Mouse (Mus musculus) limb, embryonic 12.5 days (tissue): Measurements from ENCODE around the gene Gm10570. TPM values are rescaled to one million over a fixed set of nuclear protein-coding genes. Genes with fewer than 3 reads are reported as not detected.

Source experiments
- ATAC-seq: fragments of 200-750 bp; cut with Nextera tagmentation; 2 replicates; pipeline ENCODE4 v1.8.0; 2017; ENCODE audit warnings: low read depth, moderate TSS enrichment; ENCODE audit not compliant: insufficient number of reproducible peaks, insufficient read depth, low FRiP score, low TSS enrichment
- H3K27ac ChIP-seq: fragments of 300-500 bp; sonication (generic); 2 replicates; pipeline ENCODE4 v1.5.1; 2016; ENCODE audit warnings: mild to moderate bottlenecking, moderate library complexity
- H3K27me3 ChIP-seq: fragments of 300-500 bp; sonication (generic); 2 replicates; pipeline ENCODE4 v1.6.1; 2016; ENCODE audit warnings: mild to moderate bottlenecking, moderate library complexity
- H3K36me3 ChIP-seq: fragments of 300-500 bp; sonication (generic); 2 replicates; pipeline ENCODE4 v1.6.1; 2016; ENCODE audit warnings: mild to moderate bottlenecking, moderate library complexity
- H3K4me1 ChIP-seq: fragments of 300-500 bp; sonication (generic); replicated peaks from 2 replicates; pipeline ENCODE4 v1.6.1; 2016
- H3K4me2 ChIP-seq: fragments of 300-500 bp; sonication (generic); 2 replicates; pipeline ENCODE4 v1.6.1; 2016; ENCODE audit warnings: mild to moderate bottlenecking, moderate library complexity
- H3K4me3 ChIP-seq: fragments of 300-500 bp; sonication (generic); replicated peaks from 2 replicates; pipeline ENCODE4 v1.5.1; 2016; ENCODE audit warnings: mild to moderate bottlenecking
- H3K9ac ChIP-seq: fragments of 300-500 bp; sonication (generic); replicated peaks from 2 replicates; pipeline ENCODE4 v1.6.1; 2016; ENCODE audit warnings: mild to moderate bottlenecking, moderate library complexity
- H3K9me3 ChIP-seq: fragments of 300-500 bp; sonication (generic); 2 replicates; pipeline ENCODE4 v1.6.1; 2016; ENCODE audit warnings: mild to moderate bottlenecking, moderate library complexity
- WGBS: fragments of 180-500 bp; shearing (Covaris S2); methylation state at CpG from one replicate; pipeline ENCODE4 v1.1.7; 2016; 5-methylcytosine and 5-hydroxymethylcytosine counted together
- polyA plus RNA-seq: library from polyadenylated mRNA; unstranded; fragments of >200 nt; fragmentation: Nextera tagmentation; extraction: Ambion mirVana; gene quantifications from 2 replicates; pipeline ENCODE4 v1.2.1, GENCODE M21; 2016

Gene Gm10570
- polyA plus RNA-seq, 1 experiment from 2014 or later = not detected

DNA sequence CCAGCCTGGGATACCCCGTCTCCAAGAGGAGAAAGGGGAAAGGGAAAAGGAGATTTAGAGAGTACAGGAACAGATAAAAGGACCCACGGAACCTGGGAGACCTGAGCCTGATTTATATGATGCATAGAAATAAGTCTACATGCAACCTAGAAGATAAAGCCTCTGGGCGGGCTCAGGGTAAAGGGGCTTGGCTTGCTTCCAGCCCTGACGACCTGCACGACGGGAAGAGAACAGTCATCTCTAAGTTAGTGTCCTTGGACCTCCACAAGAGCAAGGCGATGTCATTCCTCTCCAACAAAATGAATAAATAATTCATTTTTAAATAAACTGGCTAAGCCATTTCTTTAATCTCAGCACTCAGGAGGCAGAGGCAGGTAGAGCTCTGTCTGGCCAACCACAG lies 14.1 kb upstream of the Gm10570 start:
- WGBS = 91% methylated on average over 7 of the region's 7 CpGs
- Histone ChIP-seq H3K36me3 (peaks cover 94% of the 10 kb centered on the region), H3K27ac (no peak overlapping the region), H3K4me3 (no peak overlapping the region), H3K27me3 (no peaks in the 10 kb centered on the region), H3K4me2 (no peak overlapping the region), H3K9ac (no peak overlapping the region), H3K4me1 (no peaks in the 10 kb centered on the region), H3K9me3 (no peaks in the 10 kb centered on the region)
- ATAC-seq = no peak

GRCm38 (mm10) chr4:130321640-130322039 lies 13.2 kb upstream of the Gm10570 start:
- no peak for ATAC-seq
- Histone ChIP-seq H3K36me3 (peaks cover 91% of the 10 kb centered on the region), H3K4me1 (no peaks in the 10 kb centered on the region), H3K27ac (no peak overlapping the region), H3K4me3 (no peak overlapping the region), H3K4me2 (no peak overlapping the region), H3K9me3 (no peaks in the 10 kb centered on the region), H3K27me3 (no peaks in the 10 kb centered on the region), H3K9ac (no peak overlapping the region)
- 93% methylated on average over 7 of the region's 7 CpGs for WGBS

DNA sequence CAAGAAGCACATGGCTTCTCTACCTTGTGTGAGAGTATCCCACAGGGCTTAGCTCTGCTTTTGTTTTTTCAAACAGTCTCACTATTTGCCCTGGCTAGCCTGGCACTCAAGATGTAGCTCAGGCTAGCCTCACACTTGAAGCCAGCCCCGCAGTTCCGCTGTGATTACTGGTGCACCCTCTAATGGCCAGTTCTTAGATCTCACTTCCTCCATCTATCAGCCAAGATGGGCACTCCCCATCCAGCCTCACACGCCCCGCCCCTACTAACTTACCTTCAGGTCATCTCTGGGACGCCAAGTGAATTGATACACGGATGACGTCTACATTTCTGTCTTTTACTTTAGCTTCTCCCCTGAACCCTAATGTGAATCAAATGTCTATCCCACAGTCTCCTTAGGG lies 11.1 kb upstream of the Gm10570 start:
- Histone ChIP-seq H3K9ac (no peak overlapping the region), H3K36me3 (peaks cover 89% of the 10 kb centered on the region), H3K27me3 (no peaks in the 10 kb centered on the region), H3K4me3 (no peak overlapping the region), H3K27ac (no peak overlapping the region), H3K4me1 (no peaks in the 10 kb centered on the region), H3K9me3 (no peaks in the 10 kb centered on the region), H3K4me2 (no peak overlapping the region)
- no peak for ATAC-seq
- 84% methylated on average over 7 of the region's 7 CpGs for WGBS

- Histone ChIP-seq H3K9me3 (no peaks in the 10 kb centered on the region), H3K36me3 (peaks cover 87% of the 10 kb centered on the region), H3K27me3 (no peaks in the 10 kb centered on the region), H3K9ac (no peak overlapping the region), H3K4me2 (no peak overlapping the region), H3K27ac (no peak overlapping the region), H3K4me1 (no peaks in the 10 kb centered on the region), H3K4me3 (no peak overlapping the region)
- no peak for ATAC-seq
- WGBS = 68% methylated on average over 3 of the region's 3 CpGs
Observed at GRCm38 (mm10) chr4:130318122-130318521, 9.6 kb upstream of the Gm10570 start.

- H3K4me1 ChIP-seq = no peaks in the 10 kb centered on the region
- no peak overlapping the region for H3K9ac ChIP-seq
- no peak overlapping the region for H3K27ac ChIP-seq
- no peak overlapping the region for H3K4me2 ChIP-seq
- no peak overlapping the region for H3K4me3 ChIP-seq
- 87% methylated on average over 10 of the region's 10 CpGs for WGBS
- no peaks in the 10 kb centered on the region for H3K9me3 ChIP-seq
- peaks cover under 1% of the 10 kb centered on the region; the same call in 1 of the 2 replicates for H3K27me3 ChIP-seq
- no peak for ATAC-seq
- peaks cover 77% of the 10 kb centered on the region for H3K36me3 ChIP-seq
Observed at GRCm38 (mm10) chr4:130316691-130317090, 8.2 kb upstream of the Gm10570 start.

DNA sequence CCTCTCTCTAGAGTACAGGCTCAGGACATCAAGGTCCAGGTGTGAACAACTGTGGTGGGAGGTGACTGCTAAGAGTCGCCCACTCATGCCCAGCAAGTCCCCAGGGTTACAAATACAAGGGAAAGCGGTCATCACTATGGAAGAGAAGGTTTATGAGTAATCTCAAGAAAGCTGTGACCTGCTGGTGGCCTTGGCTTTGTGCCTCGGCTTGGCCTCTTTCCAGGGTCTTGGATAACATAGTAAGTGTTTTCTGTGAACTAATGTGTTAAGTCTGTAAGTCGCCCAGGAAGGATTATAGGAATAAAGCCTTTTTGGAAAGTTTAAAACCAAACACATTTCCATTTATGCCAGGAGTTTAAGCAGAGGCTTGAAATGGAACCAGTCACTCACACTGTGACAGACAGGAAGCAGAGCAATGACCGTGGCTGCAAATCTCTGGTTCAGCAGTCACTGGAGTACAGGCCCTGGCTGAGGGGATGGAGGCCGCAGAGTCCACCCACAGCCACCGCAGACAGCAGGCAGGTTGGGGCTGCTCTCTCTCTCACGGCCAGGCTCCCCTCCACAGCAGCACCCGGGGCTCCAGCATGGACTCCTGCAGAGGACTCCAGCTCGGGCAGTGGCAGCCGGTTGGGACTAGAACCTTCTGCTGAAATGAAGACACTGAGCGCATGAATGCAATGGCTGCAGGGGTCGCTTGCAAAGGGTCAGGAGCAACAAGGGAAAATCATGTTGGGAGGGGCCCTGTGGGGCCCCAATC lies 7.5 kb upstream of the Gm10570 start:
- WGBS = 83% methylated on average over 13 of the region's 13 CpGs
- ATAC-seq = no peak
- Histone ChIP-seq H3K4me2 (no peak overlapping the region), H3K9me3 (no peaks in the 10 kb centered on the region), H3K4me3 (no peak overlapping the region), H3K27ac (no peak overlapping the region), H3K4me1 (no peaks in the 10 kb centered on the region), H3K36me3 (peaks cover 72% of the 10 kb centered on the region), H3K27me3 (peaks cover 8% of the 10 kb centered on the region; the same call in 1 of the 2 replicates), H3K9ac (no peak overlapping the region)

DNA sequence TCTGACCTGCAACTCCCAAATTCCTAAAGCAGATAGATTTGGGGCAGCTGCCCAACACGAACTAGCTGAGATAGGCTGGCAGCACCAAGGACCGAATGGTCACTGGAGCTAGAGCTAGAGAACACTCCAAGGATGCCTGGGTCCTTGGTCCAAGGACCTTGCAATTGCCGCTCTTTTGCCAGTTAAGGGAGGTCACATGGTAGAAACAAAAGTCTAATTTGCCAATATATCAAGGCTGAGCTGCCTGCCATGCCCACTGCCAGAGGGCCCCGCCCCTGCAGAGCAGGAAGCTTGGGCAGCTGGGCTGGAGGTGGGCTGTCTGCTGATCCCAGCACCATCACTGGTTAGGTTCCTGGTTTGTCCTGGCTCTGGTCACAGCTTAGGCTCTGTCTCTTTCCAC lies 5.1 kb upstream of the Gm10570 start:
- Histone ChIP-seq H3K27me3 (peaks cover 32% of the 10 kb centered on the region), H3K4me2 (no peak overlapping the region), H3K4me1 (peaks cover 8% of the 10 kb centered on the region; the same call in 1 of the 2 replicates), H3K9me3 (no peaks in the 10 kb centered on the region), H3K27ac (no peak overlapping the region), H3K36me3 (peaks cover 50% of the 10 kb centered on the region), H3K9ac (no peak overlapping the region), H3K4me3 (no peak overlapping the region)
- no peak for ATAC-seq
- 84% methylated on average over 4 of the region's 4 CpGs for WGBS

GRCm38 (mm10) chr4:130312526-130312925 lies 4.1 kb upstream of the Gm10570 start:
- no peak overlapping the region for H3K9ac ChIP-seq
- no peak for ATAC-seq
- H3K36me3 ChIP-seq = peaks cover 40% of the 10 kb centered on the region
- no peak overlapping the region for H3K27ac ChIP-seq
- no peak overlapping the region for H3K4me2 ChIP-seq
- H3K4me1 ChIP-seq = peaks cover 18% of the 10 kb centered on the region
- no peak overlapping the region for H3K4me3 ChIP-seq
- WGBS = 85% methylated on average over 3 of the region's 3 CpGs
- H3K27me3 ChIP-seq = peaks cover 42% of the 10 kb centered on the region
- no peaks in the 10 kb centered on the region for H3K9me3 ChIP-seq

DNA sequence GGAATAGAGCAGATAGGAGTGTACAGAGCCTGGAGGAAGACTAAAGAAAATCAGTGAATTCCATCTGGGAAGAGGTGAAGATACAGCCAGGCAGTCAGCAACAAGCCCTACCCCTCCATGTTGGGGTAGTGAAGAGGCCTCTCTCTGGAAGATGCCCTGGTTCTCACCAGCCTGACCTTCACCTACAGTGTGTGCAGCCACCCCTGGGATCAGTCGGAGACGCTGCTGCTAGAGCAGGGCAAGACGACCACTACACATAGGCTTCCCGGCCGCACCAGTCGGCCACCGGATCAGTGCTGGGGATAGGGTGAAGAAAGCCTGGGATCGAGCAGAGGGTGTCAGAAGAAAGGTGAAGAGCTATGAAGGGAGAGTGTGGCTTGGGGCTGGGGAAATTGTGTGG lies 780 bp upstream of the Gm10570 start:
- Histone ChIP-seq H3K4me2 (peak overlapping the region; percentile 94), H3K4me1 (peaks cover 22% of the 10 kb centered on the region), H3K27me3 (peaks cover 73% of the 10 kb centered on the region), H3K4me3 (peak overlapping the region; percentile 50), H3K9ac (no peak overlapping the region), H3K36me3 (peaks cover 13% of the 10 kb centered on the region; the same call in 1 of the 2 replicates), H3K27ac (no peak overlapping the region), H3K9me3 (no peaks in the 10 kb centered on the region)
- ATAC-seq = no peak
- WGBS = 45% methylated on average over 8 of the region's 8 CpGs

DNA sequence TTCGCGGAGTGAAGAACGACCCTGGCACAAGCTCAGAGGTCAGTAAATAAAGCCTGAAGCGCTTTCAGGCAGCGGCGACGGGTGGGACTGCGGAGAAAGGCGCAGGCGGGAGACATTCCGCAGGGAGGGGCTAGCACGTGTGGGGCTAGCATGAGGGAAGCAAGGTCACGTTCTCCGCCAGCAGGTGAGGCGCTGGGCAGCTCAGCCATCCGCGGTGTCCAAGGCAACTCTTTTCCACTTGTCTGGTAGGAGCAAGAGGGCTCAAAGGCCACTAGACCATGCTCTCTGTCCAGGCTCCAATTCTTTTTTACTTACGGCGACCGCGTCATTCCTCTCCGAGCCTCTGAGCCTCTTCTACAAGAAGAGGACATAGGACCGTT lies 633 bp downstream of the Gm10570 start:
- peaks cover 73% of the 10 kb centered on the region for H3K27me3 ChIP-seq
- H3K36me3 ChIP-seq = 0 out of 2 replicates have a peak, but pooled peaks cover 1% of the 10 kb centered on the region
- H3K4me2 ChIP-seq = peak overlapping the region; percentile 94
- H3K4me1 ChIP-seq = peaks cover 22% of the 10 kb centered on the region
- H3K9me3 ChIP-seq = no peaks in the 10 kb centered on the region
- H3K4me3 ChIP-seq = peak overlapping the region; percentile 50
- no peak overlapping the region; the same call in 1 of the 2 replicates for H3K9ac ChIP-seq
- no peak overlapping the region for H3K27ac ChIP-seq
- no peak for ATAC-seq
- WGBS = under 1% methylated on average over 23 of the region's 23 CpGs

DNA sequence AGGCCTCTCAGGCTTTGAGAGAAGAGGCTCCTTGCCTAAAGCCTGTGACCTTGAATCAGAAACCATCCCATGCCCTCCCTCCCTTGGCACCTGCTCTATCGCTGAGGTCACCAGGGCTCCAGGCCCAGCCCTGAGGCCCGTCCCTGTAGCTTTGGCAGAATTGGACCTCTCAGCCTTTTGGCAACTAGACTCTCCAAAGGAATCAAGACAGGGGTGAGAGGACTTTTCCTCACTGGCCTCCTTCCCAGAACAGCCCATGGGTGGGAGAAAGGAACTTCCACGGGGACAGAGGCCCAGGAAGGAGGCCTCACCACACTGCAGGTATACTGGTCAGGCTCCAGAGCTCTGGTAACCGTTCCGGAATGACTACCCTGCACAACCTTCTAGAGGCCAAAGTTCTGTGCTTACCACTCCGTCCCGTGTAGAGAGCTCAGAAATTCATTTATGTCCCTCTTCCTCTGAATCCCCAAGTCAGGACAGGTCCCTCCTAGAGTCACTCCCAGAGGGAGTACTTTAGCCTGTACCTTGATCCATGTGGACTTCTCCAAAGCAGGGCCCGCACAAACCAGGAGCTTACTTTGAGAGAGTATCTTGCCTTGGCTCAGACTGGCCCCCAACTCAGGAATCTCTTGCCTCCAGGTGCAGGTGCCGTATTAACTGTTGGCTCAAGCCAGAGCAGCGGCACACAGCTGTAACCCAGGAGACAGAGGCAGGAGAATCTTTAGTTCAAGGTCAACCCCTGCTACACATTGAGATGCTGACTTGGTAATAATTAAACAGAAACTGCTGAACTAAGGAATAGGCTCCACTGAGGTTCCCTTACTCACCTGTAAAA lies 1.5 kb downstream of the Gm10570 start:
- no peaks in the 10 kb centered on the region for H3K36me3 ChIP-seq
- no peak for ATAC-seq
- peaks cover 73% of the 10 kb centered on the region for H3K27me3 ChIP-seq
- H3K4me1 ChIP-seq = peaks cover 22% of the 10 kb centered on the region
- H3K9me3 ChIP-seq = no peaks in the 10 kb centered on the region
- H3K9ac ChIP-seq = no peak overlapping the region; the same call in 1 of the 2 replicates
- 0 out of 2 replicates have a peak overlapping the region, but pooled peaks have one; percentile 50 for H3K4me3 ChIP-seq
- H3K4me2 ChIP-seq = peak overlapping the region; percentile 94; the same call in 1 of the 2 replicates
- 73% methylated on average over 10 of the region's 10 CpGs for WGBS
- no peak overlapping the region for H3K27ac ChIP-seq
